Mouse (Mus musculus) Muller cell, postnatal 12 days (primary cell): ENCODE results near the gene Pi4kb.
"Not testable (repeated sequence)": the region's sequence is repeated elsewhere in the genome, so short reads cannot be mapped to it uniquely, and the experiment has no call there.

ENCODE experiments used
- DNase-seq: peaks from one replicate; pipeline ENCODE4 v3.0.0-alpha.2; 2015; ENCODE audit errors: inconsistent ontology term

Pi4kb gene

DNA sequence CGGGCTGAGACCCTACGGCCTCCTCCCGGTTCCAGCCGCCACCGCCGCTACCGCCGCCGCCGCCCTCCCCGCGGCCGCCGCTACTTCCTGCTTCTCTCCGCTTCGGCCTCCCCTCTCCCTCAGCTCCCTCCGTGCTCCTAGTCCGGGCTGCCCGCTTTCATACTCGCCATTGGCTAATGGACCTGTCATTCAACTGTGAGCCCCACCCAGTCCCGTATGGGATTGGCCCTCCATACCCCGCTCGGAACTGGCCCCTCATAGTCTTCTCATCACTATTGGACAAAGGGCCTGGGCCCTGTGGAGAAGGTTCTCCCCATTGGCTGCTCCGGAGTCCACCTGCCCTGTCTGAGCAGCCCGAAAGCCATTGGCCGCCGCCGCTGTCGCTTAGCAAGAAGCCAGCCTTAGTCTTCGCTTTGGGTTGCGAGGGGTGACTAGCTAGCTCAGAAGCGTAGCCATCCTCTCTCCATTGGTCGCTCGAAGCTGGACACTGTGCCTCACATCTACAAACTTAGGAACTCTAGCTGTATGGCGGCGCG, 40.9 kb downstream of the Pi4kb start, which contains the start of gene Zfp687:
Gene Zfp687, minus strand, starts transcription at position 112 of the 536 bp plus-strand sequence.
- DNase-seq: peak; percentile 99

GRCm38 (mm10) chr3:95015891-95016531, 41.5 kb downstream of the Pi4kb start:
- peak; percentile 95 for DNase-seq

GRCm38 (mm10) chr3:95016532-95017056, 42.1 kb downstream of the Pi4kb start:
- DNase-seq: peak; percentile 30

- DNase-seq: no peak
Observed at GRCm38 (mm10) chr3:95018741-95019140, 44.2 kb downstream of the Pi4kb start.

GRCm38 (mm10) chr3:95020956-95021355, 46.4 kb downstream of the Pi4kb start:
- DNase-seq: not testable (repeated sequence)

- DNase-seq: peak; percentile 24
Observed at GRCm38 (mm10) chr3:95024551-95024950, 50.0 kb downstream of the Pi4kb start.

DNA sequence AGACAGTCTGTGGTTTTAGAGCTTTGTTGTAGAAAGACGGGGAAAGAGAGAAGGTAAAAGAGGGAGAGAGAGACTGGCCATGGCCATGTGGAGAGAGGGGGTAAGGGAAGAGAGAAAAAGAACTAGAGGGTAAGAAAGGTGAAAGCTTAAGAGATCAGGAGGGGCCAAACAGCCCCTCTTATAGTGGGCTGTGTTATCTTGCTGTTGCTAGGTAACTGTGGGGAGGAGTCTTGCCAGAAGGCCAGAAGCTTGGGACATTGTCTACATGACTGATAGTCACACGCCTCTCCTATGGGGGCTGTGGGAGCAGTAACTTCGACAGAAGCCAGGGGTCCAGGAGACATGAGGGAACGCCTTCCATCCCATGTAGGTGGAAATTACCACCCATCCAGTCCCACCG, 50.7 kb downstream of the Pi4kb start:
- DNase-seq: no peak

- no peak for DNase-seq
Observed at GRCm38 (mm10) chr3:95027057-95027645, 52.6 kb downstream of the Pi4kb start.

DNA sequence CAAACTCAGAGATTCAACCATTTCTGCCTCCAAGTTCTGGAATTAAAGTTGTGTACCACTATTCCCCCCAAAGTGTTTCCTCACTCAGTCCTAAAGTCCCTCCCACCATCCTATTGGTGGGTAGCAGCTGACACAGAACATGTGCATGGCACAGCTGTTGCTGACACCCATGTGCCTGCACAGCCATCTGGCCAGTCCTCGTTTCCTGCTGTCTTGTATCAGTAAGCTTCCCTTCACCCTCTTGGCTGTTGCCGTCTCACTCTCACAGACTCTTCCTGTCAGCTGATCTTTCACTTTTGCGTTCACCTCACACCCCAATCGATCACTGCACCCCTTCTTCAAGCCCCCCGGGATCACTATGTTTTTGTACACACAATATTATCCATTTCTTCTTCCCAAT, 53.2 kb downstream of the Pi4kb start:
- no peak for DNase-seq

DNA sequence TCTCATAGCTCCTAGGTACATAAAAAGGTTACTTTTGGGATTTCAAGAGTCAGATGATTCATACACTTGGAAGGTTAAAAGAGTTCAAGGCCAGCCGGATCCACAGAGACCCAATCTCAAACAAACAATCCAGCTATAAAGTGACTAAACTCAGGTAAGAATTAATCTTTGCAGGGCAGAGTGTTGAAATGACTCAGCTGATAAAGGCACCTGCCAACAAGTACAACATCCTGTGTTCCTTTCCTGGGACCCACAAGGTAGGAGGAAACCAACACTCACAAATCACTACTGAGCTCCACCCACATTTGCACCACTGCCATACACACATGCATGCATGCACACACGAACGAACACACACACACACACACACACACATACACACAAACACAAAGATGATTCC, 54.1 kb downstream of the Pi4kb start:
- DNase-seq: no peak

DNA sequence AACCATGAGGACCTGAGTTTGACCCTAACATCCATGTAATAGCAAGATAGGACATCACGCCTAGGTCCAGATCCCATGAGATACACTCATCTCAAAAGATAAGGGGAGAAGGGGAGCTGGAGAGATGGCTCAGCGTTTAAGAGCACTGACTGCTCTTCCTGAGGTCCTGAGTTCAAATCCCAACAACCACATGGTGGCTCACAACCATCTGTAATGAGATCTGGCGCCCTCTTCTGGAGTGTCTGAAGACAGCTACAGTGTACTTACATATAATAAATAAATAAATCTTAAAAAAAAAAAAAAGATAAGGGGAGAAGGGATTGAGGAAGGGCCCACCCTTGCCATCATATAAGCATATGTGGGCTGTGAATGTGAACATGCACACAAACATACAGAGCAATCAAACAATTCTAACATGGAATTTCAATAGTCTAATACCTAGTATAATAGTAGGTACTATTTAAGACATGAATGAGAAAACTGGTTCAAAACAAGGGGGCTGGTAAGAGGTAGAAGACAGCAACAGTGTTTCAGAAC, 54.8 kb downstream of the Pi4kb start:
- DNase-seq: not testable (repeated sequence)

DNA sequence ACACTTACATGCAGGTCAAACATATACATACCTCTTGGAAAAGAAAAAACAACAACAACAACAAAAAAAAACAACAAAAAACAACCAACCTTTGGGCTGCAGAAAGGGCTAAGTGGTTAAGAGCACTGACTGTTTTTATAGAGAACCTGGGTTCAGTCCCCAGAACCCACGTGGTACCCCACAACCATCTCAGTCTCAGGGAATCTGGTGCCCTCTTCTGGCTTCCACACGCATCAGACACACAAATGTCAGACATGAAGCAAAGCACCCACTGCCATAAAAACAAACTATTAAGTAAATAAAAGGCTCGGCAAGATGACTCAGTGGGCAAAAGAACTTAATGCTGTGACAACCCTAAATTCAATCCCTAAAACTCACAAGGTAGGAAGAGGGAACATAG, 55.4 kb downstream of the Pi4kb start:
- no peak for DNase-seq

DNA sequence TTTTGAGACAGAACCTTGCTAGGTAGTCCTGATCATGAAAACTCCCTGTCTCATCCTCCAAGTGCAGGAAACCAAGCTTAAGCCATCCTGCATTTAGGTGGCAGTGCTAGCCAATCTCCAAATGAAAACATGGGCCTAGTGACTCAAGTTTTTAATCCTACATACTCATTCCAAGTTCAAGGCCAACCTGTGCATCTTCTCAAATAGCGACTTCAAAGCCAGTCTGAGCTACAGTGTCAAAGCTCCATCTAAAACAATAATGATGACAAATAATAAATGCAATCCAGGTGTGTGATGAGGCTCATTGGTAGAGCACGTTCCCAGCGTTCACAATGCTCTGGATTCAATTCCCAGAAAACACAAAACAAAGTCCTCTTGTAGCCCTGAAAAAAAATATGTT, 67.1 kb downstream of the Pi4kb start:
- no peak for DNase-seq

- peak; percentile 99 for DNase-seq
Observed at GRCm38 (mm10) chr3:95042166-95042837, 67.8 kb downstream of the Pi4kb start, which contains the start of gene Psmd4. Gene Psmd4 (minus strand): TSS chr3:95042614.

GRCm38 (mm10) chr3:95042838-95043229, 68.3 kb downstream of the Pi4kb start:
- no peak for DNase-seq

- no peak for DNase-seq
Observed at GRCm38 (mm10) chr3:95043251-95043650, 68.7 kb downstream of the Pi4kb start.

- no peak for DNase-seq
Observed at GRCm38 (mm10) chr3:95046462-95047057, 72.0 kb downstream of the Pi4kb start.

- DNase-seq: no peak
Observed at GRCm38 (mm10) chr3:95047914-95048313, 73.4 kb downstream of the Pi4kb start.

DNA sequence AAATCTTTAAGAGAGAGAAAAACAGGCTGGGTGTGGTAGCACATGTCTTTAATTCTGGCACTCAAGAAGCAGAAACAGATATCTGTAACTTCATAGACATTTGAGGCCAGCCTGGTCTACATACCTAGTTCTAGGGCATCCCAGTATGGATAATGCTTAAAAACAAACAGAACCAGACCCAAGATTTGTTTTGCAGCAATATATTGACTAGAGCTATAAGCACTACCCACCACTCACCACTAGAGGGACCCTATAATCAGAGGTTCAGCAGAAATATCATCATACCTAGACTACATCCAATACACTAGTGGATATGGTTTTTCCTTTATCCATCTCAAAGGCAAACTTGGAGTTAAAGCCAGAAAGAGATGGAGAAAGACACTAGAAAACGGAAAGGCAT, 78.4 kb downstream of the Pi4kb start:
- DNase-seq: peak; percentile 18

- peak; percentile 41 for DNase-seq
Observed at GRCm38 (mm10) chr3:95053701-95054100, 79.2 kb downstream of the Pi4kb start.

GRCm38 (mm10) chr3:95054481-95055260, 80.1 kb downstream of the Pi4kb start:
- peak; percentile 72 for DNase-seq
